Mouse (Mus musculus) left cerebral cortex, adult 2 months (tissue): Measurements from ENCODE around the gene Maats1. TPM values are rescaled to one million over a fixed set of nuclear protein-coding genes. Genes with fewer than 3 reads are reported as not detected.
A peak's percentile ranks its signal among the peaks of the same experiment; 100 is the strongest.

ENCODE experiments used
- DNase-seq, 2 experiments: peaks; one replicate each; pipeline ENCODE4 v3.0.0; 2021 to 2022; ENCODE audit warnings: low spot score in 2 of 2, mixed read lengths in 1 of 2; ENCODE audit errors: extremely low spot score in 1 of 2
- H3K27ac ChIP-seq: fragments of 200-600 bp; 2 replicates; pipeline ENCODE4 v1.8.1; 2022
- H3K4me3 ChIP-seq: fragments of 200-600 bp; 2 replicates; pipeline ENCODE4 v1.8.1; 2022
- CTCF ChIP-seq: fragments of 200-600 bp; IDR thresholded peaks from 2 replicates; pipeline ENCODE4 v1.8.1; 2022; ENCODE audit warnings: antibody characterized with exemption, mild to moderate bottlenecking, moderate library complexity
- intact Hi-C: fragments of 180-260 bp; cut with DNase I; formaldehyde crosslinking; loops from one replicate; pipeline ENCODE4 v1.15.1; 2025
- long read RNA-seq, 2 experiments: library from polyadenylated mRNA; stranded (forward); transcript quantifications; one replicate each; pipeline ENCODE4 v2.0.0; 2021; ENCODE audit warnings: borderline mapping rate in 2 of 2
- total RNA-seq, 2 experiments: library from RNA; stranded (reverse); gene quantifications; 2 replicates each; pipeline ENCODE4 v1.2.3; 2021

Gene Maats1
- 1 to 10 TPM; 1.2 to 1.6 TPM for total RNA-seq
- long read RNA-seq, experiment 1, partial matches to known transcripts: 0 of 2 reads
- long read RNA-seq, experiment 1, other reads (novel, unspliced or antisense): 0 of 2 reads
- long read RNA-seq, experiment 2: 0 reads

DNA sequence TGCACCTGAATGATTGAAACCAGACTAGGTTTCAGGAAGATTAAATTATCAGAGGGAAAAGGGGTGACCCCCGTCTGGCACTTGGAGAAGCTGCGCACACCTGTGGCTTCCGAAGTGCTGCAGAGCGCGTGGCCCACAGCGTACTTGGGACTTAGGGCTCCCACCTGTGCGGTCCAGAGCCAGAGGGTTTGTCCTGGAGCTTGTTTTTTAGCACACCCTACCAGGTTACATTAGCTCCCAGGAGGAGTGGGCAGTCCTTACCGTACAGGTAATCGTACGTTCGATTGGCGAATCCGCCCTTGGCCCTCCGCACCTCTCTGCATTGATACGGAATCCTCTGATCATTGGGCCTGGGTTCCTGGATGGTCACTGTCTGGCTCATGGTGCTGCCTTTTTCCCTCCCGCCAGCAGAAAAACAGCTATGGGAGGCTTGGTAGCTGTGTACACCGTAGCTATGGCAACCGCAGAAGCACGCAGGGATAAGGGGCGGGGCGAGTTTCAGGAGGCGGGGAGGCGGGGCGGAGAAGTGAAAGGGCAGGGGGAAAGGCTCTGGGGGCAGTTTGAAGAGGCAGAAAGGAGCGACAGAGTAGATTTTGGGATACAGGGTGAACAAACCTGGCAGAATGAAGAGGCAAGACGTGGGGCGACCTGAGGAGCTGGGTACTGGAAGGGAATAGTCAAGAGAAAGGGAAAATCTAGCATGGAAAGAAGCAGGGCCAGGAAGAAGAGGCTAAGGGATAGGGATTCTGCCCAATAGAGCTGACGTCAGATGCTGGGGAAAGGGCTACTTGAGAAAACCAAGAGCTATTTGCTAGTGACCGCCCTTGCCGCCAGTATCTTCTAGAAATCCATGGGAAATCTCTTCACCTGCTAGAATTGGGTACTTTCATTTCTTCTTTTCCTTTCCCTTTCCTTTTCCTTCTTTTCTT is at the start of gene Maats1:
TSS of gene Maats1 (minus strand) at position 748 of the 929 bp plus-strand sequence.
- peak within 1 kb of the TSS; percentile 56 for H3K27ac ChIP-seq

GRCm38 (mm10) chr16:38390322-38390721 is 48.4 kb upstream of the Maats1 start:
- no peak overlapping the region for H3K27ac ChIP-seq
- no peak overlapping the region for H3K4me3 ChIP-seq

More for the DNA sequence above, at the start of gene Maats1:
- intact Hi-C loops: no loop called here
- TF ChIP-seq CTCF: no peak
- peak within 1 kb of the TSS; percentile 53 for H3K4me3 ChIP-seq
- peak; percentile 72 to 75 for DNase-seq

GRCm38 (mm10) chr16:38389284-38389893 is 47.4 kb upstream of the Maats1 start:
- DNase-seq: no peak
- Histone ChIP-seq H3K27ac (no peak overlapping the region), H3K4me3 (no peak overlapping the region)
- intact Hi-C loops: no loop called here
- TF ChIP-seq CTCF: no peak

More at GRCm38 (mm10) chr16:38390322-38390721, 48.4 kb upstream of the Maats1 start:
- no peak for TF ChIP-seq CTCF
- intact Hi-C loops: no loop called here
- DNase-seq: no peak

GRCm38 (mm10) chr16:38388757-38389156 is 46.8 kb upstream of the Maats1 start:
- DNase-seq: no peak
- intact Hi-C loops: no loop called here
- no peak for TF ChIP-seq CTCF
- no peak overlapping the region for H3K4me3 ChIP-seq
- H3K27ac ChIP-seq: no peak overlapping the region

- TF ChIP-seq CTCF: no peak
- no peak overlapping the region for H3K4me3 ChIP-seq
- no peak for DNase-seq
- intact Hi-C loops: no loop called here
- no peak overlapping the region for H3K27ac ChIP-seq
Observed at GRCm38 (mm10) chr16:38387389-38387788, 45.4 kb upstream of the Maats1 start.

DNA sequence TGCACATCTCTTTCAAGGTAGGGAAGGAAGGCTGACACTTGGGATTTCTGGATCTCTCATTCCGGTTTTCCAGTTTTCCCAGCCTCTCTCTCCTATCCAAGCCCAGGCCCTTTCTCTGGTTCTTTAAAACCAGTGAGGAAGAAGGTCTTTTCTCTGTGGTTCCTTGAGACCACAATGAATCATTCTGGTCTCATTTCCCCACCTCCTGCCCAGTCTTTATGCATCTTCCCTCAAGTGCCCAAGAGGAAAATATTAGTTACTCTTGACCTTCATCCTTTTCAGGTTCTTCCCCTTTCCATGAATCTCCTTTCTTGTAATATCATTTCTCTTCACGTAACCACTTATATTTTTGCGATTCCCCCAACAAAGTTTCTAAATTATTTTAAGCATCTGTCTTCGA is 43.8 kb upstream of the Maats1 start:
- no peak for TF ChIP-seq CTCF

GRCm38 (mm10) chr16:38385184-38385634 is 43.3 kb upstream of the Maats1 start:
- intact Hi-C loops: no loop called here

More for the DNA sequence above, 43.8 kb upstream of the Maats1 start:
- intact Hi-C loops: no loop called here
- H3K4me3 ChIP-seq: no peak overlapping the region
- no peak overlapping the region for H3K27ac ChIP-seq
- no peak for DNase-seq

DNA sequence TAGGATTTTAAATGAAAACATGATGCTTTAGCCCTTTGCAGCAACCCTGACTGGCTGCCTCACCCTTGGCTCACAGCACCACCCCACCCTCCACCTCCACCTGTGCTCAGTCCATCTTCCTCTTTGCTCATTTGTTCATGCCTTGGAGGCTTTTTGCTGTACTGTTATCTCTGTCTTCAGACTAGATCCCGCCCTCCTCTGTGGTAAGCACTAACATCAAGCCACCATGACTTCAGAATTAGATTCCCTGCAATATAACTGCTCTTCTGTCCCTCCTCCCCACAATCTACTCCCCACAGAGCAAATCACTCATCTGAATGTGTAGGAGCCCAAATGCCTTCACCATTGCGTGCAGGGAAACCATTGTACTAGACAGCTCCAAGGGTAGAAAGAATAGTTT is 41.7 kb upstream of the Maats1 start:
- no peak for TF ChIP-seq CTCF
- H3K4me3 ChIP-seq: no peak overlapping the region
- intact Hi-C loops: no loop called here

More at GRCm38 (mm10) chr16:38385184-38385634, 43.3 kb upstream of the Maats1 start:
- Histone ChIP-seq H3K27ac (no peak overlapping the region), H3K4me3 (no peak overlapping the region)
- no peak for TF ChIP-seq CTCF
- no peak for DNase-seq

GRCm38 (mm10) chr16:38379926-38380325 is 38.0 kb upstream of the Maats1 start:
- DNase-seq: no peak
- no peak for TF ChIP-seq CTCF
- intact Hi-C loops: loop anchor here (5.0 kb wide), 1 partner anchor 102 kb away; no protein-coding TSS in a partner anchor
- no peak overlapping the region for H3K4me3 ChIP-seq
- H3K27ac ChIP-seq: no peak overlapping the region

More for the DNA sequence above, 41.7 kb upstream of the Maats1 start:
- no peak overlapping the region for H3K27ac ChIP-seq
- no peak for DNase-seq

- TF ChIP-seq CTCF: no peak
- H3K4me3 ChIP-seq: no peak overlapping the region
- intact Hi-C loops: loop anchor here (5.0 kb wide), 1 partner anchor 103 kb away; no protein-coding TSS in a partner anchor
Observed at GRCm38 (mm10) chr16:38379493-38379892, 37.5 kb upstream of the Maats1 start.

GRCm38 (mm10) chr16:38379088-38379487 is 37.1 kb upstream of the Maats1 start:
- Histone ChIP-seq H3K27ac (no peak overlapping the region), H3K4me3 (no peak overlapping the region)
- no peak for TF ChIP-seq CTCF
- DNase-seq: no peak
- intact Hi-C loops: loop anchor here (5.0 kb wide), 1 partner anchor 103 kb away; no protein-coding TSS in a partner anchor

More at GRCm38 (mm10) chr16:38379493-38379892, 37.5 kb upstream of the Maats1 start:
- DNase-seq: no peak
- H3K27ac ChIP-seq: no peak overlapping the region
